Mouse (Mus musculus) granulocyte monocyte progenitor cell, adult 5-6 weeks (primary cell): Measurements from ENCODE around the gene Mindy4. TPM values are rescaled to one million over a fixed set of nuclear protein-coding genes. Genes with fewer than 3 reads are reported as not detected.

Experiments used
- ATAC-seq: replicated peaks from 2 replicates; pipeline ENCODE4 v1.8.0; 2016; ENCODE audit warnings: mild to moderate bottlenecking, moderate TSS enrichment, inconsistent platforms; ENCODE audit not compliant: poor library complexity, severe bottlenecking
- total RNA-seq, 2 experiments: library from RNA; stranded (forward) in 1 of 2; stranded (reverse) in 1 of 2; fragments of 200-712, 200-1000 nt in 1 of 2; fragments of >200 nt in 1 of 2; fragmentation: Nextera tagmentation in 1 of 2; gene quantifications; 2 replicates each; pipeline ENCODE4 v1.2.3; 2014 to 2017

Gene Mindy4
- total RNA-seq, 2 experiments from 2014 or later: 0.99 to 2.4 TPM

DNA sequence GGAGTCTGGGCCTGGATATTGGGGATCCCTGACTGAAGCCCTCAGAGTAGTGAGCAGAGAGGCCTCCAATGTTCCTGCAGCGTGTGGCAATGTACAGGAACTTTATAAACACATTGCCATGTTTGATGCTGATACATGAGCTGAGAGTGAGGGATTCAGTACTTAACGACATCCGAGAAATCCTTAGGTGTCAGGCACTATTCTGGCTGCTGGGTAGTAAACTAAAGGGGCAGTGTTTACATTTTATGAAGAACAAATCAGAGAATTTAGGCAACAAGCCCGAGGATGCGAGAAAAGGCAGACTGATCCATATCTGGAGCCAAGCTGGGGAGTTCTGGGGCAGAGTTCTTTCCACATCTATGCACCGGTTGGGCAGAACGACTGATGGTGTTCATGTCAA lies 152.4 kb downstream of the Mindy4 start:
- no peak for ATAC-seq

DNA sequence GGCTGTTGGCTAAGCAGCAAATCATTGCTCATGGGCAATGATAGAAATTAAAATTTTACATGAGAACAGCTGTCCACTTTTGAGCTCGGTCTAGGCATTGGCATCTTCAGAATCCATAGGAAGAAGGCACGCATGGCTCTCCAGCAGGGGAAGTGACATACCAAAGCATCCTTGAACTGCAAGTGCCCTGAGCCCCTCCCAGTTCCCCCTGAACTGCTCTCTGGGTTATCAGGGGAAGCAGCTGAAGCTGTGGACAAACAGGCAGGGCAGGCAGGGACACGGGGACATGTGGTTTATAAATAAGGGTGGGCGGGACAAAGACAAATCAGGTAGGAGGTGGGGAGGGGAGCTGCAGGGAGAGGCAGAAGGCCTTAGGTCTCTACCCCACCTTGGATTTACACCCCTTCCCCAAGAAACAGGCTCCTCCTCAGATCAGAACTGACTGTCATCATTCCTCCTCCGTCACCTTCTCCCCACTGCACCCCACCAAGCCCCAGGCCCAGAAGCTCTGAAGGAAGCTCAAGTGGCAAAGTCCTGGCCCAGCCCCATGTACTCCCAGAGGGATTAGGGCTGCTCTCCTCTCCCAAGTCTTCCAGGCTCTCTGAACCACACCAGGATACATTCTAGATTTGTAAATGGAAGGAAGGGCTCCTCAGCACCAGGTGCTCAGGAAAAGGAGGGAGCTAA lies 153.0 kb downstream of the Mindy4 start:
- no peak; the same call in 1 of the 2 replicates for ATAC-seq

DNA sequence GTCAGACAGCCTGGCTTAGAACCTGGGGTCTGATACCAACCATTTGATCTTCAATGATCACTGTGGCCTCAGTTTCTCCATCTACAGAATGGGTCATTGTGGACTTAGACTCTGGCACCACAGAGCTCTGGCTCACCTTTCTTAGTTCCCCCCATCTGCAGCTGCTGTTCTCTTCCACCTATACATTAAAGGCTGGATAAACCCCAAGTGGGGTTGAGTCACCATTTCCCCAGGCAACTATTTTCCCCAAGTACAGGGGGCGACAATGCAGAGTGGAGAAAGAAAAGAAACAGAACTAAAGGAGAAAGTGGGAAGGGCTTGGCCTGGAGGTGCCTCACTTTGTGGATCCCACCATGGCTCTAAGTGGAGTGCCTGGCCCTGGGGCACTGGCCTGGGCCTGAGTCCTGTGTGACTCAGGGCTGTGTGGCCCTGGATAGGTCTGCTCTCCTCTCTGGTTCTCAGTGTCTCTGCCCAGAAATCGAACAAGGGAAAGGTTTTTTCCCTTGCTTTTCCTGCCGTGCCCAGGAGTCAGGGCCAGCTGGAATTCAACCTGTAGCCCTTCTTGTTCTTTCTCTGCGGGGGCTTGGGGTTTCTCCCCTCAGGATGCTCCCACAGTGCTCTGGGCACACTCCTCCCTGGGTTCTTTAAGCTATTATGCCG lies 153.9 kb downstream of the Mindy4 start:
- no peak for ATAC-seq

DNA sequence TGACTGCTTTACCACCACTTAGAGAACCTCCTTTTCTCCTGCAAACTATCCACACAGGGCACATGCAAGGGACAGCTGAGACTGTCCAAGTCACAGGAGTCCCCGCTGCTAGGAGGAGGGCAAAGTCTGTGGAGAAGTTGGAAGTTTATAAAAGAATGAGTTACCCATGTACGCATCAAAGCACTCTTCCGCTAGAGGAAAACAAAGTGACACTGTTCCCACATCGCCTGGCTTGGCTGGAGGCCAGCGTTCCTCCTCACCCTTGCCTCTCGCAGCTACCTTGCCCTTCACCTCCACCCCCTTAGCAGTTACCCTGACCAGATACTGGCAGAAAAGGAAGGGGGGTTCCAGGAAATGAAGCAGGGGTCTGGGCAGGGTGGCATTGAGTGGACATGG lies 154.5 kb downstream of the Mindy4 start:
- ATAC-seq: no peak

DNA sequence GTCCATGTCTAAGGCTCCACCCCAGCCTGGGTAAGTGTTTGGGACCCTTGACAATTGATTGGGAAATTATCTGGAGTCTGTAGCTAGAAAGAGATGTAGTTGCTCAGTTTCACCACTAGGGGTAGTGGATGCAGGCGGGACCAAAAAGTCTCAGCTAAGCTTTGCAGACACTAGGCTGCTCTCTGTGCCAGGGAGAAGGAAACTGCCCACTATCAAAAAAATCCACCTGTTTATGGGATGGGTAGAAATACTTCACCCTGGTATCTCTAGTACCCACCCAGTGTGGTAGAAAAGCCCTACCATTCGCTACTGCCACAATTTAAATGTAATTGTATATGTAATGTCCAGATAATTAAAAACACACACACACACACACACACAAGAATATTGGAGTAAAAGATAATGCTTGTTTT lies 155.6 kb downstream of the Mindy4 start:
- peak; percentile 75 for ATAC-seq

DNA sequence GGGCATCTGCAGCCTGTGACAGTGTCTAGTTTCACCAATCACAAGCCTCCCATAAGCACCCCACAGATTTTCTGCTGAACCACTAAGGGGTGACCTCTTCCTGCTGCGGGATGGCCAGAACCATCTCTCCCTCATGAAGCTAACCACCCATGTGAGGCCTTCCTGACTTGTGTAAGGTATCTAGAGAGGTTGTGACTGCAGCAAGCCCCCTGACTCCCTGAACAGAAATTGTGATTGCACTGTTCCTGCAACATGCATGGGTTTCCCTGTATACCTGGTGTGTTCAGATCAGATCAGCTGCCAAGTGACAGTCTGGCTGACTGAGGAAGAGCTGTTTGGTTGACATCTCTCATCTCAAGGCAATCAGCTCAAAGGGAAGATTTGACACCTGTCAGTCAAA lies 159.5 kb downstream of the Mindy4 start:
- no peak for ATAC-seq

DNA sequence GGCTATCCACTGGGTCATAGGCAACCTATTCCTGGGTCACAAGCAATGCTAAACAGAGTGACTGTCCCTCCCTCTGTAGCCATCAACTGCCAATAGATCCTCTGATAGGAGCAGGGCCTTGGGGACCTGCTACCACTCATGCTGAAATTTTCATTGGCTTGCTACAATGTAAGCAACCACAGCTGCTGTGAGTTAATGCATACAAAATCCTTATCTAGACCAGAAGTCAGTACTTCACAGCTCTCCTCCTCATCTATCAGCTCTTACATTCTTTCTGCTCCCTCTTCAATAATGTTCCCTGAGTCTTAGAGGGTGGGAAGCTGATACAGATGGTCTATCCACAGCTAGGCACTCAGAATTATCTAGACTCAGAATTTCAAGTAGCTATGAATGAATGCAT lies 163.9 kb downstream of the Mindy4 start:
- no peak for ATAC-seq

Other genes with a start within 250 kb of the Mindy4 start
- gene Nod1, start 230.8 kb upstream of the Mindy4 start, total RNA-seq (2014; fragmentation: Nextera tagmentation): 5.4 and 7.8 TPM in 2 replicates
- gene Nod1, start 230.8 kb upstream of the Mindy4 start, total RNA-seq (2017): 5.5 and 7.2 TPM in 2 replicates
- 12.8 and 18.7 TPM in 2 replicates for gene Ggct, start 210.4 kb upstream of the Mindy4 start, total RNA-seq (2014; fragmentation: Nextera tagmentation)
- gene Ggct, start 210.4 kb upstream of the Mindy4 start, total RNA-seq (2017): 39.6 and 41.1 TPM in 2 replicates
- 72.5 and 76.4 TPM in 2 replicates for gene Gars, start 165.4 kb upstream of the Mindy4 start, total RNA-seq (2014; fragmentation: Nextera tagmentation)
- 114 and 122 TPM in 2 replicates for gene Gars, start 165.4 kb upstream of the Mindy4 start, total RNA-seq (2017)
- gene Crhr2, start 70.4 kb upstream of the Mindy4 start, total RNA-seq (2014; fragmentation: Nextera tagmentation): not detected in 2 replicates
- not detected in 2 replicates for gene Crhr2, start 70.4 kb upstream of the Mindy4 start, total RNA-seq (2017)
- not detected in 2 replicates for gene Inmt, start 28.3 kb upstream of the Mindy4 start, total RNA-seq (2014; fragmentation: Nextera tagmentation)
- gene Inmt, start 28.3 kb upstream of the Mindy4 start, total RNA-seq (2017): not detected in 2 replicates
- 0.45 and 1.1 TPM in 2 replicates for gene Aqp1, start 133.0 kb downstream of the Mindy4 start, total RNA-seq (2014; fragmentation: Nextera tagmentation)
- 1.8 and 3.4 TPM in 2 replicates for gene Aqp1, start 133.0 kb downstream of the Mindy4 start, total RNA-seq (2017)
- gene Ghrhr, start 172.9 kb downstream of the Mindy4 start, total RNA-seq (2014; fragmentation: Nextera tagmentation): not detected in 2 replicates
- not detected in 2 replicates for gene Ghrhr, start 172.9 kb downstream of the Mindy4 start, total RNA-seq (2017)
- 1.6 TPM in 1 of 2 replicates, not detected in the other for gene Adcyap1r1, start 248.6 kb downstream of the Mindy4 start, total RNA-seq (2014; fragmentation: Nextera tagmentation)
- not detected in 2 replicates for gene Adcyap1r1, start 248.6 kb downstream of the Mindy4 start, total RNA-seq (2017)